Mouse (Mus musculus) cerebellum, adult 9-10 months (tissue): ENCODE results near the gene Ripk3.

ENCODE experiments used
- DNase-seq: peaks from one replicate; pipeline ENCODE4 v3.0.0; 2022

Ripk3 gene

GRCm38 (mm10) chr14:55758363-55758784 is 30.3 kb downstream of the Ripk3 start, which contains the start of gene Cideb:
Gene Cideb, minus strand, starts transcription at chr14:55758458.
- DNase-seq = no peak

- DNase-seq = no peak
Measured at GRCm38 (mm10) chr14:55757566-55757965, 31.1 kb downstream of the Ripk3 start.

GRCm38 (mm10) chr14:55747051-55747847 is 41.4 kb downstream of the Ripk3 start:
- DNase-seq = no peak

GRCm38 (mm10) chr14:55745861-55746237 is 42.8 kb downstream of the Ripk3 start:
- no peak for DNase-seq

GRCm38 (mm10) chr14:55745180-55745860 is 43.3 kb downstream of the Ripk3 start, which contains the start of the genes Dhrs1 and Nop9:
Gene Dhrs1, minus strand, starts transcription at chr14:55745690.
Gene Nop9, plus strand, starts transcription at chr14:55745693.
- peak; percentile 79 for DNase-seq

- peak; percentile 80 for DNase-seq
Measured at GRCm38 (mm10) chr14:55743711-55744110, 45.0 kb downstream of the Ripk3 start.

- no peak for DNase-seq
Measured at GRCm38 (mm10) chr14:55737086-55737687, 51.5 kb downstream of the Ripk3 start.

GRCm38 (mm10) chr14:55735758-55736157 is 52.9 kb downstream of the Ripk3 start:
- DNase-seq = no peak

GRCm38 (mm10) chr14:55735334-55735733 is 53.3 kb downstream of the Ripk3 start:
- no peak for DNase-seq
